Mouse (Mus musculus): ENCODE measurements around the gene Gnat3.
"Not testable (repeated sequence)": the region's sequence is repeated elsewhere in the genome, so short reads cannot be mapped to it uniquely, and the experiment has no call there.

The Gnat3 gene

DNA sequence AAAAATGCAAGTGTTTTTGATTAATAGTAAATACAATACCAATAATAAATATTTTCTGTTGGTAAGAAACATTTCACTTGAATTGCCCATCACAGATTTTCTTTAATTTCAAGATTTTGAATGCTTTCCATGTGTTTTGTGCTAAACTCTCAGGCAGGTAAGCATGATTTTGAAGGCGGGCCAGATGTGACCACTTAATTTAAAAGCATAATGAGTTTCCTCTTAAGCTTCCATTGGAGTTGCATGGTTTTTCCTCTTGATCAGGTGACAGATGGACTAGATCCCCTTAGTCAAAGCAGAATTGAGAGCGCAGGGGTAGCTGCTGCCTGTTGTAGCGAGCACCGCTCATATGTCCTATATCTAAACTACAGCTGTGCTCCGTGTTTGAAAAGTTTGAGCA is at the start of gene Gnat3:
Gene Gnat3 (plus strand): TSS at position 301 of the 400 bp plus-strand sequence.
- no peak for DNase-seq

DNA sequence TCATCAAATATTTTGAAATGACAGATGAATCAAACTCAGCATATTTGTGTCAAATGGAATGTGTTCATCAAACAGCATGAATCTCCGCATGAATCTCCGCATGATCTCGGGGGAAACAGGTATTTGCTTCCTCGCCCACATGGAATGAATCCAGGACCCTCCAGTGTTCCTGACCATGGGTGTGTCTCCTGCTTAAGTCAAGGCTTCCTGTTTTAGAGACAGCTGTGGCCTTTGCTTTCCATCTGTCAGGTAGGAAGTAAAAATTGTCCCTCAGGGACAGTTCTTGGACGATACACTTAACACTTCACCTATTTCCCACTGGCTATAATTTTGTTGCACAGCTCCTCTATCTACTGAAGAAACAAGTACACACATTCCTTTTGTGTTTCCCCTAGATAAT is 43.4 kb upstream of the Gnat3 start:
- no peak for DNase-seq

DNA sequence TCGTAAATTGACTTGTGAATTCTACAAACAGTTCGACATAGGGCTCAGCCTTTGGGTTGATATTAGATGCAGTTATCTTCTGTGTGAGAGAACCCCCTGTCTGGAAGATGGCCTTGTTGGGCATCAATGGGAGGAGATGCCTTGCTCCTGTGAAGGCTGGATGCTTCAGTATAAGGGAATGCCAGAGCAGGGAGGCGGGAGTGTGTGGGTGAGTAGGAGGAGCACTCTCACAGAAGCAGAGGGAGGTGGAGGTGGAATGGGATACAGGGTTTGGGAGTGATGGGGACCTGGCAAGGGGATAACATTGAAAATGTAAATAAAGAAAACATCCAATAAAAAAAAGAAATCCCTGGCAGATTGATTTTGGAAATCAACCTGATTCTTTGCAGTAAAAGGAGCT is 38.7 kb upstream of the Gnat3 start:
- DNase-seq: no peak

DNA sequence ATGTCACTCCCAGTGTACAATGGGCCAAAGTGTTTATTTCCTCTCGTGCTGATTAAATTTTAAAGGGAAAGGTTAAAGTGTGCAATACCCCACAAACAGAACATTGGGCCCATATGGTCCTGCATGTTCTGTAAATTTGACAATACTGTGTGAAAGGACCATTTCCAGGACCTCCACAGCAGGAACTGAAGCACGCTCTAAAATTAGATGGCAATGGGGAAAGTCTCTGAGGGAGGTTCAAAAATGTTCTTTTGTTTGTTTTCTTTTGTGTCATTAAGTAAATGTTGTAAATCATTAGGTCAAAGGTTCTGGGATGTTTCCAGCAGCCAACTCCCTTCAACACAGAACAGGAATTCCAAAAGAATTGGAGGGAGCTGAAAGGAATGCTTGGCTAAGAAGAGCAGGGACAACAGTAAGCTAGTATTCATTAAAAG is 38.2 kb upstream of the Gnat3 start:
- DNase-seq: no peak

DNA sequence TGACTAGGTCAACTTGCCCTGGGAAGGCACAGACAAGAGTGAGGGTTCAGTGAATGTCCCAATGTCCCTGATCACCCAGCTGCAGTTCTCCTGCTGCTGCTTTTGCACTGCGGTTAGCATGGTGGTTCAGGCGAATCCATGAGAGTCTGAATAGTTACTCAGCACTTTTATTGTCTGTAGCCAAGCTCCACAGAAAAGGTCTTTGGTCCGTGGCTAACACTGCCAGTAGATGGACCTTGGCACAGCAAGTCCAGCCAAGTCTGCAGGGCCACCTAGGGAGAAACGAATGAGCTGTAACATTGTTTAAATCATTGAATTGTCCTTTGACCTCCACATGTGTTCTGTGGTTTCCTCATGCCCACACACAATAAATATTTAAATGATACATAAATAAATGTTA is 33.9 kb upstream of the Gnat3 start:
- no peak for DNase-seq

DNA sequence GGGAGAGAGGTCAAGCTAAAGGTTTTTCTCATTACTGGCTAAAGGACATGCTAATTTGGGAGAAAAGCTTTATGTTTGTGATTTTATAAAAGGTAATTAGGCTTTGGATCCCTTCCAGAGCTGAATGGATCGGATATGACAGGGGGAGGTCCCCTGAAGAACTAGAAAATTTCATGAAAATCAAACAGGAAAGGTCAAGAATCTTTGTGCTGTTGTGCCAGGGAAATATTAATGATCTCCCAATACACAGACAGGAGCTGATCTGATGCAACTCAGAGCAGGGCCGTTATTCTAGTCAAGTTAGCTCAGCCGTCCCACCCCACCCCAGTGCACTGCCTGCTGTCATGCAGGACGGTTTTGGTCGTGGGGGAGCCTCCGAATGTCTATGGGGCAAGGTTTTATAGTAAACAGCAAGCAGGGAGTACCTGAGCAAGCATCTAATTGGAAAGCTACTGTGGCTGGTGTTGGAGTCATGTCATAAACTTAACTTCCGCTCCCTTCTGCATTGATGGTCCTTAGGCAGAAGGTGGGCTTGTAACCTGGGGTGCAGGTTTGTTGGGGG is 33.3 kb upstream of the Gnat3 start:
- DNase-seq: no peak

DNA sequence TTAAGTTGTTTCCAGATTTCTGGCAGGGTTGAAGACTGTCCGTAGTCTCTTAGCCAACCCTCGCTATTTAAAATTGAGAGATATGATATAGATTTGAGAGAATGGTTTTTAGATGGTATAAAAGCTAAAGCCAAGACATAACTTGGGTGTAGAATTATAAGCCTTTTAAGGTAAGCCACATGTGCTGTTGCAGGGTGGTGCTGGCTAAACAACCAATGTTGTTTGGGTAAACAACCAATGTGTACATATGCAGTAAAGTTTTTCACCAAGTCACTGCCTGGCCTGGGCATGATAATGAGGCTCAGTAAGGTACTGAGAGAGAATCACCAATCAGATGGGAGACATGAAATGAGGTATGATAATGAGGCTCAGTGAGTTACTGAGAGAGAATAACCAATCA is 30.8 kb upstream of the Gnat3 start:
- DNase-seq: not testable (repeated sequence)

DNA sequence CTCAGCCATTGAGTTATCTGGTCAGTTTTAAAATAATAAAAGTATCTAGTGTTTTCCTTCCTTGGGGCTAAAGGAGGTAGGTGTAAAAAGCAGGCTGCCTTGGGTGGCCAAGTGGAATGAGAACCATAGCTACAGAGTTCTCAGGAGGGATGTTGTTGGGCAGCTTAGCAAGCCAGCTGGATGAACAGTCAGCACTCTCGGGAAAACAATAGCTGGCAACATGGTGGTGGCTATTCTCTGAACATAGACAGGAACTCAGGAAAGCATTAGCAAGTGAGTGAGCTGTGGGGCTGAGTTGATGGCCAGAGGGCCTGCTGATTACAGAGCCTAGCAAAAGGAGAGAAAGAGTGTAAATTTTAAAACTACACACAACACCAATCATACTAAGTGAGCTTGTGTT is 27.8 kb upstream of the Gnat3 start:
- DNase-seq: no peak

DNA sequence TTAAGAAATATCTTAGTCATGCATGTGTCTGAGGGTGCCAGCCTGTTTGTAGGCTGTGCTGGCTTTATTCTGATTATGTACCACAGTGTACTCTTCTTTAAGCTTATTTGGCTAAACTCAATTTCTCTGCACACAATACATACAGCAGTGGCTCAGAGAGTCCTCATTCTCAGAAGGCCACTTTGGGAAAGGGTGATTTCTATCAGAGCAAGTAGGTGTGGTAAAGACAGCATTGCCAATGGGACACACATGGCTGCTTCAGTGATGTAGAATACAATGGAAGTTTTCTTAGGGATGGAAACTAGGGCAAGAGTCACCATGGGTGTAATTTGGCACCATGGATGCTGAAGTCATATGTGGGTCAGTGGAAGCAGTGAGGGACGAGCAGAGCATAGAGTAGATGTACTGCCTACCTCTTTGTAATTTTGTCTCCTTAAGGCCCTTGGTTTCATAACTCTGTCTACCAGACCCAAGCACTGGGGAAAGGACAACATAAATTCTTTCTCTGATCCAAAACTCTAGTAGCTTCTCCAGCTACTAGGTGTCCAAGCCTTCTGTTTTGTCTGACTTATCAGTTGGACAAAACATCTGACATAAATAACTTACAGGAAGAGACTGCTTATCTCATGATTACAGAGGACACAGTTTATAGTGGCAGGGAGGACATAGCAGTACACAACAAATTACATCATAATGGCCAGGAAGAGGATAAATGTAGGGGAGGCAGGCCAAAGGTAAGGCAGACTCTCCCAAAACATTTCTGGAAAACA is 24.0 kb upstream of the Gnat3 start:
- no peak for DNase-seq

DNA sequence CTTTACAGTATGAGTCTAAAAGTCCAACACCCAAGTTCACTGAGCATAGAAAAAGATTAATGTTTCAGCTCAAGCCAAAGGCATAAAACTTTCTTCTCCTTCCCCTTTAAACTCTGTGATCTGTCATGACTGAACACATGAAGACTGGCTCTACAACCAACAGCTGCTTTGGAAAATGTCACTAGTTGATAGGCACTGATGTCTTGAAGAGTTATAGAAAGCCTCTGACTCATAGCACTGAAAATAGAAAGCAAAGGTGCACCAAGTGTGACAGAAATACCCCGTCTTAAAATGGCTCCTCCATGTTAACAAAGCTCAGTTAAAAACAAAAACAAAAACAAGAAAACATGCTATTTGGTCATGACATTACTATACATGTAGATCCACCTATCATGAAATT is 5.9 kb upstream of the Gnat3 start:
- DNase-seq: no peak

DNA sequence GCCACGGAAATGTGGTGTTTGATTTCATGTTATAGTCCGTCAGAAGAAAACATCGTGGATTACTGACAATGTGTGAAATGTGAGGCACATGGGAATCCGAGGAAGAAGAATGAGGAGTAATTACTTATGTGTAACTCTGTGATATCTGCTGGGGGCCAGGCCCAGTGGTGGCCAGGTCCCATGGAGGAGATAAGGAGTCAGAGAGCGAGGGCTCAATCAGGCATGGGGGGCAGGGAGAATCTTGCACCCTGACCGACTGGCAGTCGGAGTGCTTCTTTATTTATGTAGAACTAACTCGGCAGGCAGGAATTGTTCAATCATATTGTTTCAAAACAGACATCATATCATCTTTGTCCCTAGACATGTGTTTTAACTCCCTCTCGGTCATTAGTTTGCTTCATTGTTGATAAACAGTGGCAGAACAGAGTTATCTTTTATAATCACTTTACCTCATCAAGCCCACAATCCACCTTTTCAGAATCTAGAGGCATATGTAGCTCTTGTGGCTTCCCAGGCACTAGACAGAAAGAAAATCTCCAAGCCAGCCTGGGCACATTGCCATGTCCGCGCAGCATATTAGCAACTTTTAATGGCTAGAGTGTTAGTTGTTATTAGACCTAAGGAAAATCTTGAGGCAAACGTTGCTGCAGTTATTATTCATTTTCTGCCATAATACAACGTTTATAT is 7.5 kb downstream of the Gnat3 start:
- DNase-seq: no peak

DNA sequence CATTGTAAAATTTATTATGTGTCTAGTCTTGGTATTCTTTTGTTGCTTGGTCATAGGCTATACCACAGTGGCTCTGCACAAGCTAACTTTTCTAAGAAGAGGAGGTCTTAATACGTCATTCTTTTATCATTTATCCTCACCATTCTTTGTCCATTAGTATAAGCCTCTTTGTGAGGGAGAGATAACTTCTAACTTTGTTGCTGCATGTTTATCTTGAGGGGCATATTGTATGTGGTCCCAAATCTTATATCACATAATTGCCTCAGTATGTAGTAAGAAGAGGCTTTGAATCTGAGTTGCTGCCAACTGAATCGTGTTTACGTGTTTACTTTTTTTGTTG is 8.0 kb downstream of the Gnat3 start:
- no peak for DNase-seq

DNA sequence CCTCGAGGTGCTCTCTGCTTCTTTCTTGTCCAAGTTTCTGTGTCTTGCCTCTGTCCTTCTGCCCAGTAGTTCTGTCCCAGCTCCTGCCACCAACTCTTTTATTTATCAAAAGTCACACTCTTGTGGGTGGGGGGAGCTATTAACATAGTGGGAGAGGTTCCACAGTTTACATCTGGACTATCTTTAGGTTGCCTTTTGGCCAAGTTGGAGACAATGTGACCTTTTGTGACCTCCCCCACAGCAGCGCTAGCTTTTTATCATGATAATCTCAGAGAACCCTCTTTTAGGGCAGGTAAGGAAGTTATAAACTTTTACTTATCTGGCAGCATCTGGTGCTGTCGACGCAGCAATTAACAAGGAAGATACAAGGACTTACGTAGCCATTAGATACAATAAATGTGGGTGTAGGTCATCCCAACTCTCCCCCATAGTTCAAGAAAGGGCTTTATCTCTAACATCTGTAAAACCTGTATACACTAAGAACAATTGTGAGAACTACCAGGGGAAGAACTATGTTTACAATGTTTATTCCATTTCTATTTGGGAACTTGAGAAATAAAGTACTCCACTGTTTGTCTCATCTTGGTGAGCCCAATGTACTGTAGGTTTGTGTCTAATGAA is 18.3 kb downstream of the Gnat3 start:
- DNase-seq: no peak

DNA sequence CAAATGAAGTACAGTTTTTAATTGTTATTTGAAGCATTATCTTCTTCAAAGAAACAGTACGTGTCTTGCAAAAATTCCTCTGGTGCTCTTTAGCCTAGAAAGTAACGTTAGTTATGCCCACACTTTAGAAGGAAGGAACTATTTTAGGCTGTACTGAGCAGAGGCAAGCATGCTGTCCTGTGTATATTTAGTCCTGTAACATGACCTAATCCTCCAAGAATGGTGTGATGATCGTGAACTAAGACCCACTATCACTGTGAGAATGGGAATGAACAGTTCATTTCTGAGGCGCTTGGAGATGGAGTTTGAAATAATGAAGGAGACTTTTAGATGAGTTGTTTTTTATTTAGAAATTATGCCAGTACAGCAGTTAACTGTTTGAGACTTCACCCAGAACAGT is 20.4 kb downstream of the Gnat3 start:
- DNase-seq: no peak

DNA sequence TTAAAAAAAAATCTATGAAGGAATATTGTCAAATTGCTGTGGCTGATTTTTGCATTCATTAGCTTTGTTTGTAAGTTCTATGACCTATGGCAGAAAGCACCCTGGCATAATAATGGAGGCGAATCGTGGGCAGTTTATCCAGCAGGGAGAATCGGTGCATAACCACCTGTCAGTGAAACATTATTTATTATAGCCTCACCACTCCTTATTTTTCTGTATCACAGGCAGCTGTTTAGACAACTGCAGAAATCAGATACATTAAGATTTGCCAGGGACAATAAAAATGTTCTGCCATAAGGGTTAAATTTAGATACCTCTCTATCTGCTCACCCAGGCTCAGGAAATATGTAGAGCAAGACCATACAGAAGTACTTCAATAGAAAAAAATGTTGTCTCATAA is 22.2 kb downstream of the Gnat3 start:
- no peak for DNase-seq

DNA sequence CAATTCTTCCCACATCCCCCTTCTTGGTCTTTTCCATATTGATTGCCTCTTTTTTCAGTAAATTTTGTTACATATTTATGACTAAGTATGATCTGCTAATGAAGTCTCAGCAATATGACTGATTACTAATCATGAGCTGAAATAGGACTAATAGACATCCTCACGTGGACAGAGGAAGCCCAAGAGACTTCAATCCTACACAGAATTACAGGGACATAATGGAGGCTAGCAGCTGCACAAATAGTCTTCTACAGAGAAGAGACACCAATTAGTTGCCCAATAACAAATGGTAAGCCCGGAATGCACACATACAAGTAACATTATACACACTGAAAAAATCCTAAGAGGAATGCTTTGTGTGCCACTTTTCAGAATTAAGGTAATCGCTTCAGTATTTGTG is 24.3 kb downstream of the Gnat3 start:
- no peak for DNase-seq

DNA sequence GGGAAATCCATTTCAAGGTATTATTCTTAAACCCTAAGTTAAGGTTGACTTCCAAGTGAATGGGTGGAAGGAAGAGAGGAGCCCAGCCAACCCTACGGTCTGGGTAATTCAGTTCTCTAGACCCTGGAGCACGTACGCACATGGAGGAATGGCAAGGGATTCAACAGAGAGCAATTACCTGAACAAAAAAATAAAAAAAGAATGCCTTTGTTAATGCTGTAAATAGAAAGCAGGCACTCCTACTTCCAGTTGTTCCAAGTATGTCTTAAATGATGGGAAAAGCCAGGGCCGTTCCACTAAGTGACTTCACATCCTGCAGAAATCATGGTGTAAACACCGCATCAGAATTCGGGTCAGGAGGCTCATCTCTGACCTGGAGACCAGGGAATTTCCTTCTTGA is 28.3 kb downstream of the Gnat3 start:
- no peak for DNase-seq

DNA sequence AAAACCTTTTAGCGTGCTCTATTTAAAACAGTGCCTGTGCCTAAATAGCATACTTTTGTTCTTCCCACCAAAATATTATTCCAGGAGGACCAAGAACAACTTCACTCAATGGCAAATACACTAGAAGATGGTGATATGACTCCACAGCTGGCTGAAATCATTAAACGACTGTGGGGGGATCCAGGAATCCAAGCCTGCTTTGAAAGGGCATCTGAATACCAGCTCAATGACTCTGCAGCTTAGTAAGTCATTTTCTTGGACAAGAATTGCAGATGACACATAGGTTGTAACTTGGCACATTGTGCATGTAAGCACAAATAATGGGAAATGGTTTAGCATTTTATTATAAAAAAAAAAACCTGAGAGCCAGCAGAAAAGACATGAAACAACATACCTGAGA is 37.2 kb downstream of the Gnat3 start:
- DNase-seq: no peak

DNA sequence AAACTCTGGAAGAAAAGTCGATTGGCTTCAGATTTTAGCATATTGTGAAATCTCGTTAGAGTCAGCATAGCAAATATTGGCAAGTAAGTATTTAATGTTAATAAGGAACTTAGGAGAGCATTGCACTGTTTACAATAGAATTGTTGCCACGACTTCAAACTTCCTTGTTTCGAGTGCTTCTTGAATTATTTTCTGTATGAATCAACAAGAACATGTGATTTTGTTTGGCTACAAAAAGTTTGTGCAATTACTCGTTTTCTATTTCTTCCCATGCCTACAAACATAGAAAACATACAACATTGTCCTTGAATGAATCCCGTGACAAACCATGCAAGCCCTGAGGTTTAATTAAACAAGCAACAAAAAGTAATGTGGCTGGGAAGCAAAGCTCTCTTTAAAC is 37.8 kb downstream of the Gnat3 start:
- DNase-seq: no peak

DNA sequence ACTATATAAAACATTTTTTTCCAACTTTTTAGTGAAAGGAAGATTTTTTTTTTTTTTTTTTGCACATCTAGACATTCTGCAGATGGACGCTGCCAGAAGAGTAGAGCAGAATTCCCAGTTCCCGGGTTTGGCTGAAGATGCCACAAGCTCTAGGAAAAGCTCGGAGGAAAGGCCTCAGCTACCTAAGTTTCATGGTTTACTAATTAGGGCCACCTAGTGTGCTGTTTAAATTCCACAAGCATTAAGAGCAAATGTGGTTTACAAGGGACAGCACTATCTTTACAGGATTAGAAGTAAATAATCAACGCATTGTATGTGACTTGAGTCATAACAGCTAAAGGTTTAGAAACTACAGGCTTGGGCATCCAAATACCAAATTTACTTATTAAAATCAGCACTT is 39.3 kb downstream of the Gnat3 start:
- no peak for DNase-seq

DNA sequence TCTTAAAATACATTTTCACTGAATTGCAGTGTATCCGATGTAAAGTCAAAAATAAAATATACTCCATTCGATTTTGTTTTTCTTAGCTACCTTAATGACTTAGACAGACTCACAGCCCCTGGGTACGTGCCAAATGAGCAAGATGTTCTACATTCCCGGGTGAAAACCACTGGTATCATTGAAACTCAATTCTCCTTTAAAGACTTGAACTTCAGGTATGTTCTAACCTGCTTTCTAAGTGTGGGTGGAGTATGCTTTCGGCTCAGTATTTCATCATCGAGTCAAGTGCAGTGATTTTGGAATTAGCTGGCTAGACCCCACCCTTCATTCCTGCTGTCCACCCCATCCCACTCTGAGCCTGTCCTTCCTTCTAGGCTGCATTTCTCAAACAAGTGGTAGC is 41.3 kb downstream of the Gnat3 start:
- DNase-seq: no peak

DNA sequence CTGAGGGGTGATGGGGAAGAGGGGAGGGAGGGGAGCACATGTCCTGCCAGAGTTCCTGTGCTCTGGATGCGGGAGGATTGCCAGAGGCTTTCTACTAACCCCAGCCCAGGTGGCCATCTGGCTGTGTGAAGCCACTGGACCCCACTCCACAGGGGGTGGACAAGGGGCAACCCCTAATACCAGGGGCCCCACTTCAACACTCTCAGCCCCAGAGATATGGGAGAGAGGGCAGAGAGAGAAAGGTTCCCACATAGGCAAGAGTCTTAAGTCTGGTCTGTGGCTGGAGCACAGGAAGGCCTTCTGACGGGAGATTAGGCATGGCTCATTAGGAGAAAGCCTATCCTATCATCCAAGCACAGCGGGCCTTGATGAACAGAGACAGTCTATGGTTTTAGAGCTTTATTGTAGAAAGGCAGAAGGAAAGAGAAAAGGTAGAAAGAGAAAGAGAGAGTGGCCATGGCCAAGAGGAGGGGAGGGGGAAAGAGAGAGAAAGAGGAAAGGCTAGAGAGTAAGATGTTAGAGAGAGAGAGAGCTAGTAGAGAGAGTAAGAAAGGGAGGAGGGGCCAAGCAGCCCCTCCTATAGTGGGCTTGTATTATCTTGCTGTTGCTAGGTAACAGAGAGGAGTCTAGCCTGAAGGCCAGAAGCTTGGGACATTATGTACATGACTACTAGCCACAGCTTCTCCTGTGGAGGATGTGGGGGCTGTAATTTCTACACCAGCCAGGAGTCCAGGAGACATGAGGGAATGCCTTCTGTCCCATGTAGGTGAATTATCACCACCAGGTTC is 42.7 kb downstream of the Gnat3 start:
- no peak for DNase-seq

DNA sequence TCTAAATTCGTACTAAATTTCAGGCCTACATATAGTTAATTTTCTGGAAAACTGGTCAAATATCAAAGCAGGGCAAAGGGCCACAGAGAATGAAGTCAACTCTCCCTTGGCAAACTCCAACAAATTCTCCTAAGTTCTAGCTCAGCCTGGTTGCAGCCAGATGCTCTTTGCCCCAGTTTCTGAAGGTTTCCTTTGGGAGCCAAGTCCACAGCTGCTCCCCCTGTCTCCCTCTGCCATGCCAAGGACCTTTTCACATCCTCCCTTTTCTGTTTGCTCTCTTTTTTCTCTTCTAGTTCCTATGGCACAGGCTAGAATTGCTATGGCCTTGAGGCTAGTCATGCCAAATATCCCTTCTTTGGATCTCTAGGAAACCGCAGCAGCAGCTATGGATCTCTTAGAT is 43.8 kb downstream of the Gnat3 start:
- DNase-seq: no peak

All from right cerebral cortex, adult 18-20 months (tissue).